Mouse (Mus musculus) c-Kit-positive CD71-positive TER-119-positive erythroid progenitor cells, embryonic 14.5 days (primary cell): Measurements from ENCODE around the gene Cdh18.
A peak's percentile ranks its signal among the peaks of the same experiment; 100 is the strongest.

Experiments
- DNase-seq: peaks from one replicate; pipeline ENCODE4 v3.0.0-alpha.2; 2013; ENCODE audit warnings: low spot score

Cdh18 gene

GRCm38 (mm10) chr15:23453331-23453730 is 904.5 kb downstream of the Cdh18 start:
- no peak for DNase-seq

GRCm38 (mm10) chr15:23455344-23455743 is 906.5 kb downstream of the Cdh18 start:
- no peak for DNase-seq

GRCm38 (mm10) chr15:23457401-23457800 is 908.6 kb downstream of the Cdh18 start:
- DNase-seq, result no peak

GRCm38 (mm10) chr15:23470527-23471475 is 922.0 kb downstream of the Cdh18 start:
- DNase-seq, result no peak

- peak; percentile 3 for DNase-seq
These were observed 937.5 kb downstream of the Cdh18 start for GRCm38 (mm10) chr15:23486306-23486705.

- DNase-seq, result no peak
These were observed 957.7 kb downstream of the Cdh18 start for GRCm38 (mm10) chr15:23506480-23506879.

- no peak for DNase-seq
These were observed 960.9 kb downstream of the Cdh18 start for GRCm38 (mm10) chr15:23509694-23510093.

- no peak for DNase-seq
These were observed 967.0 kb downstream of the Cdh18 start for GRCm38 (mm10) chr15:23515786-23516185.

GRCm38 (mm10) chr15:23518079-23518478 is 969.3 kb downstream of the Cdh18 start:
- no peak for DNase-seq
